Mouse (Mus musculus) bone marrow macrophage, adult 2 months (primary cell): Measurements from ENCODE around the gene Dhx58.

Experiments
- CTCF ChIP-seq: IDR thresholded peaks from 2 replicates; pipeline ENCODE4 v1.5.1; 2012; ENCODE audit warnings: low read depth, mild to moderate bottlenecking, low read length, moderate library complexity
- POLR2A ChIP-seq: IDR thresholded peaks from 2 replicates; pipeline ENCODE4 v1.6.1; 2012; ENCODE audit warnings: mild to moderate bottlenecking, low read depth, low read length, borderline replicate concordance

GRCm38 (mm10) chr11:100741348-100741747 lies 37.3 kb upstream of the Dhx58 start:
- no peak for TF ChIP-seq CTCF
- TF ChIP-seq POLR2A: no peak
